Mouse (Mus musculus): ENCODE data around the gene Exoc3l2.

Gene Exoc3l2

GRCm38 (mm10) chr7:19524420-19525104, 61.4 kb downstream of the Exoc3l2 start:
- DNase-seq: no peak

GRCm38 (mm10) chr7:19525105-19525481, 62.0 kb downstream of the Exoc3l2 start:
- no peak for DNase-seq

GRCm38 (mm10) chr7:19531077-19531476, 67.9 kb downstream of the Exoc3l2 start:
- no peak for DNase-seq

- no peak for DNase-seq
These were observed 69.1 kb downstream of the Exoc3l2 start for GRCm38 (mm10) chr7:19532240-19532639.

GRCm38 (mm10) chr7:19534676-19535075, 71.5 kb downstream of the Exoc3l2 start:
- DNase-seq: no peak

GRCm38 (mm10) chr7:19540771-19541566, 77.8 kb downstream of the Exoc3l2 start:
- DNase-seq: peak; percentile 25

- DNase-seq: no peak
These were observed 78.6 kb downstream of the Exoc3l2 start for GRCm38 (mm10) chr7:19541681-19542154.

- DNase-seq: peak; percentile 23
These were observed 79.1 kb downstream of the Exoc3l2 start for GRCm38 (mm10) chr7:19542155-19542691.

- DNase-seq: no peak
These were observed 80.5 kb downstream of the Exoc3l2 start for GRCm38 (mm10) chr7:19543584-19543983.

- DNase-seq: no peak
These were observed 82.9 kb downstream of the Exoc3l2 start for GRCm38 (mm10) chr7:19546007-19546406.
